Mouse (Mus musculus) frontal cortex, postnatal 36 days (tissue): Measurements from ENCODE around the gene Ablim1.

ENCODE experiments used
- DNase-seq, 2 experiments: peaks; one replicate each; pipeline ENCODE4 v3.0.0; 2022; ENCODE audit warnings: low spot score in 2 of 2

Gene Ablim1

DNA sequence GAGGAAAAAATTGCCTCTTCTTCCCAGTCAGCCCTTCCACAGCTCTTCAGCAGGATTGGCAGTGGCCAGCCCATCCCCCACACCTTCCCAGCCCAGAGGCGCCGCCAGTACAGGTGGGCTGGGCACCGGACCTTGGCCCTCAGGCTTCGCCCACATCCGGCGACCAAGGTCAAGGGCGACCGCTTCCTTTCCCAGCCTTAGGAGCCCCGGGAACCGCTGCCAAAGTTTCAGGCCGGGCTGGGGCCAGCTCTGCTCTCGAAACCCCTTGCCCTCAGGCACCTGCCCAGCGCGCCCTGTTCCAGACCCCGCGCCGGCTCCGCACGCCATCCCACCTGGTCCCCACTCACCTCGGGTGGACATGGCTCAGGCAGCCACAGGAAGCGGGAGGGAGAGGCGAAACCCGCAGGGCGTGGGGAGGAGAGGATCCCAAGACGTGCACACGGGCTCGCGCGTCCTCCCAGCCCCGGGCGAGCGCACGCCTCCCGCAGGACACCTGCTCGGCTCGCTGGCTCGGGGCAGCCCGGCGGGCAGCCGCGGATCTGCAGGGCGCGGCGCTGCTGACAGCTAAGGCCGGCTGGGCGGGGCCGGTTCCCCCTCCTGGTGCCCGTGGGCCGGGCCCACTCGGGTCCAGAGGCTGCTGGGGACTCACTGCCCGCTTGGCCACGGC lies at the start of gene Ablim1:
Gene Ablim1 (minus strand): TSS at position 574 of the 667 bp plus-strand sequence.
- peak; percentile 52 to 65 for DNase-seq

DNA sequence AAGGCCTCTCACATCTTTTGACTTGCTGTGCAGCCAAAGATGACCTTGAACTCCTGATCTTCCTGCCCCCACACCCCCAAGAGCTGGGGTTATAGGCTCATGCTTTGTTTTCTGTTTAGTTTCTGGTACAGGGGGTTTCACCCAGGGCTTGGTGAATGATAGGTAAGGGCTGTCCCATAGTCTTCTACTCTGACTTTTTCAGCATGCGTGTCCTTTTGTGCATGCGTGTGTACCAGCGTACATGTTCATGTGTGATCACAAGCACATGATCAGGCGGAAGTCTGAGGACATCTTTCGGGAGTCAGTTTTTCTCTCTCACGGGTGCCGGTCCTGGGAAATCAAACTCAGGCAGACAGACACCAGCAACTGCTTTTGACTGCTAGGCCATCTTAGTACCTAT lies 48.8 kb upstream of the Ablim1 start:
- no peak for DNase-seq

DNA sequence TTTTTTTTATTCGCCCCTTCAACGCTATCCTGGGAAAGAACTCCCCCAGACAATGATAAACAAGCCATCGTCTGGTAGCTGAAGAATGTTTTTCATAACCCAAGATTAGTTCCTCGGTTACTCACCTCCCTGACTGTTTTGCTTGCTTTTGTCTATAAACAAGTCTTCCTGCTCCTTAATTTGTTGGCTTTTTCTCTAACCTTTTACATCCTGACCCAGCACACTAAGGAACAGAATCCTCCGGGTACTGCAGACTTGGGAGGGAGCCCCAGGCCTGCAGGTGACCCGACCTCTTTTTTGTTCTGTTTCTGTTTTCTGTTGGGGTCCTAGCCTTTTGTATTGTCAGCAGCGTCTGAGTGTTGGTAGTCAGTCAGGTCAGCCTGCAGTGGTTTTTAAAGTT lies 48.4 kb upstream of the Ablim1 start:
- DNase-seq = no peak

DNA sequence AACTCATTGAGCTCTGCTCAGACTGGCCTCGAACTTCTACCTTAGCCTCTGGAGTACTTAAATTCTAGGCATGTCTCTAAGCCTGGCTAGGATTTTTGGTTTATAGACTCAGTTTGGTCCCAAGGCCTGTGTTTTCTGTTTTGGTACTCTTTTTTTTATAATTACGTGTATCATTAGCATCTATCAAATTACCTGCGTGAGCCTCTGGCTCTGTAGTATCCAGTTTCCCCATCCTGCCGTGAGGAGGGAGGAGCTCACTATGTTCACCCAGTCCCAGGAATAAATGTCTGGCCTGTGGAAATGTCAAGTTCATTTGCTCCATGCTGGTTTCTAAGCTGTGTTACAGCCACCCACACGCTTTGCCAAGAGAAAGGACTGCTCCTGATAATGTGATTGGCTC lies 47.9 kb upstream of the Ablim1 start:
- DNase-seq = no peak

DNA sequence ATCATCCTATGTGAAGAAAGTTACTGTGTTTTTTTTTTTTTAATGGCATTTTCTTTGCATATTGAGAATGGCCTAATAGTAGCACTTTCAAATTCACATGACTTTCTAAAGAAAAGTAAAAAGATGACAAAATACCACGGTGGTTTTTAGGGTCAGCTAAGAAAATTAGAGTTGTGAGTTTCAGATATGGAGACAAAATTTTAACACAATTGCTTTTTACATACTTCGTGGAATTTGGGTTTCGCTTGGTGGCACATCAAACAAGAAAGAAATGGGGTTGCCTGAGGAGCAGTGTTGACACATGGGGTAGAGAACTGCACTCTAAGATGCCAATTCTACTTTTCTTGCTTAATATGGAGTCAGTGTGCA lies 47.2 kb upstream of the Ablim1 start:
- DNase-seq = no peak

DNA sequence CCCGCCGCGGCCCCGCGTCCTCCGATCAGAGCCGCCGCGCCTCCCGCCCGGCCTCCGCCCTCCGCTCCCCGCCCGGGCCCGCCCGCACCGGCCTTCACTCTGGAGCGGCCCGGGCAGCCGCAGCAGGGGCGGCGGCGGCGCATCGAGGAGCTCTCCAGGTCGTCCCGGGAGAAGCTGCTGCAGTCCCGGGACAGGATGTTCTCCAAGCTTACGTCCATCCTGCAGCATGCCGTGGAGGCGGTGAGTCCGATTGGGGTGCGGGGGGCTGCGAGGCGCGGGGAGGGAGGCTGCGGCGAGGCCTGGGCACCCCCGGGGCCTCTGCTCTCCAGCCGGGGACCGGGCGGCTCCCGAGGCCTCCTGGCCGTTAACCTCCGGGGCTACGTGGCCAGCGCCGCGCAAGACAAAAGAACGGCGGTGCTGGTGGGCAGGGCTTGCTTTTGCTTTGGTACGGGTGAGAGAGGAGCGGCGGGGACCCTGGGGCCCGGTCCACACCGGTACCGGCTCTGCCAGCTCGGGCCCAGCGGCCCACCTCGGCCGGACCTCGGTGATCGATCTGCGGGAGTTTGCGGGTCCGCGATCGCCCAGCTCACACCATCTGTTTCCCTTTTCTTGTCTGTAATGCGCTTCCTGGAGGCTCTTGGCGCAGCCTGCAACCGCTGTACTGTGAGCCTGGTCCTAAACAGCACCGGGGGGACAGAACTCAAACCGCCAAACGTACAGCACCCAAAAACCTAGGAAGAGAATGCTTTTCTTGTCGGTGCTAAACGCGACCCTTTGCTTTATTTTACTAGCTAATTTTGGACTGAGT lies 46.6 kb upstream of the Ablim1 start:
- peak; percentile 51 for DNase-seq

DNA sequence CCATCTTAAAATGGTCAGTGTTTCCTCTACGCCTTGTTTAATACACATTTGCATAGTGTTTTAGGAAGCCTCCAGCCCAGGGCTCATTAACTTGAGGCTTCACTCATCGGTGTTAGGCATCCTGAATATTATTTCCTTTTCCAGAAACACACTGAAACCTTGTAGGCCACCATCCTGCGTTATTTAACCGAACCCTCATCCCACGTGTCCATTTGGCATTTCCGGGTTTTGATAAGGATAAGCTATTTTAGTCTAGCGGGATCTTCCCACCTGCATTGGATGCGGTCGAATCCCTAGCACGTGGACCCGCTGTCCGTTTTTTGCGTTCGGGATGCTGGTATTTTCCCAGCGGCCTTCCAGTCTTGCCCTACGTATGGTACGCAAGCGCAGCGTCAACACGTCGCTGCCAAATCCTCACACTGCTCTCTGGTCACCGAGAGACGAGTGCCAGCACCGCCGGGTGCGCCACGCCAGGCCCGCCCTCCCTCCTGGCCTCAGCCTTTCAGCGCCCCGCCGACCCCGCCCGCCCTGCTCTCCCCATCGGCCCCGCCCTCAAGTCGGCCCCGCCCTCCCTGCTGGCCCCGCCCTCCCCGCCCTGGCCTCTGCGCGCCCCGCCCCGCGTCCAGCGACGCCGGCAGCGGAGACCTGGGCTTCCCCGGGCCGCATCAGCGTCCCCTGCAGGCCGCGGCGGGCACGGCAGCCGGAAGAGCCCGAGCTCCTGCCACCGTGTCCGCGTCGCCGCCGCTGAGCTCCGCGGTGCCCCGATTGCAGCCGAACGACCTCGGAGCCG lies 45.8 kb upstream of the Ablim1 start, which contains the start of gene Fam160b1:
Gene Fam160b1 (plus strand): TSS at position 340 of the 790 bp plus-strand sequence.
- peak; percentile 86 to 92 for DNase-seq

DNA sequence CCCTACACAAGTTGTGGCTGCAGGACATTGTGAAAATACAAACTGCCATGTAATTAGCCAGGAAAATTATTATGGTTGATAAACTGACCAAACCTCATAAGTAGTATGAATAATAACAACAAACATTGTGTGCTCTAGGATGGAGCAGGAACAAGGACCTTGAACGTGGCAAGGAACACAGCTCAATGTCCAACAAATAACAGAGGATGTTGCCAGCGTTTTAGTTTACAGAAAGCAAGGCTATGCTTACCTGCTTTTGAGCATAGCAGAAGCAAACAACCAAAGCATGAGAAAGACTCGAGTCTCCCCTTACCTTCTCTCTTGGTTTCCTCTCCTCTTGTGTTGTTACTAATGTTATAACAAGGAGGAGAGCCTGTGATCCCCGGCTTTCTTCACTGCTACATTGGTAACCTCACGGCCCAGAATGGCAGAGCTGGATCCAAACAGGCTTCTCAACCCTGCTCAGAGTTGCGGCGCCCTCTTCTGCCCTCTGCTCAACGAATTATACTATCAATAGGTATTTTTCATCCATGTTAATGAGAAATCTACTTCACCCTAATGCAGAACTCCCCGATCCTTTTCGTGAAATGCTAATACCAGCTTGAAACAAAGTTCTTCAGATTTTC lies 45.1 kb upstream of the Ablim1 start:
- no peak for DNase-seq

DNA sequence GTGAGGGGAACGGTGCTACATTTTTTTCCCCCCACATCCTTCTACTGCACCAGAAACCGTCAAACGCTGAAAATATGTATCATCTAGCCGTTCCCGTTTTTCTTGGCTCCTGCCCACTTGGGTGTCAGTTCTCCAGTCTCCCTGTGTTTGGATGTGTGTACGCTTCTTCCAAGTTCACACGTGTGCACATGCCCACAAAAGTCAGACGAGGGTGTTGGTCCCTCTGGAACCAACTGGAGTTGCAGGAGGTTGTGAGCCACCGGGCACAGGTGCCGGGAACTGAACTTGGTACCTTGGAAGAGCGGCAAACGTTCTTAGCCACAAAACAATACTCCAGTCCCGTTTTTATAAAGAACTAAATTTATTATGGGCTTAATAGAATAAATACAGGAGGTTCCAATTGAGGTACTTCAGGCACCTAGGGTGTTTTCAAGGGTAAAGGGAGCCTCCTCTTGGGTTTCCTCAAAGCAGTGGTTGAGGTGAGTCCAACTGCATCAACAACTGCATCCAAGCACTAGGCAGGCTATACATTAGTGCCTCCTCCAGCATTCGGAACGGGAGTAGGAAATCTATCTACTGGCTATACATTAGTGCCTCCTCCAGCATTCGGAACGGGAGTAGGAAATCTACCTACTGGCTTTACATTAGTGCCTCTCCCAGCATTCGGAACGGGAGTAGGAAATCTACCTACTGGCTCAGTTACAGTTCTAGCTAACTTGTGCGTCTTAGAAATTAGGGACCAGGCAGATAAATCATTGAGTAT lies 44.3 kb upstream of the Ablim1 start:
- no peak for DNase-seq

DNA sequence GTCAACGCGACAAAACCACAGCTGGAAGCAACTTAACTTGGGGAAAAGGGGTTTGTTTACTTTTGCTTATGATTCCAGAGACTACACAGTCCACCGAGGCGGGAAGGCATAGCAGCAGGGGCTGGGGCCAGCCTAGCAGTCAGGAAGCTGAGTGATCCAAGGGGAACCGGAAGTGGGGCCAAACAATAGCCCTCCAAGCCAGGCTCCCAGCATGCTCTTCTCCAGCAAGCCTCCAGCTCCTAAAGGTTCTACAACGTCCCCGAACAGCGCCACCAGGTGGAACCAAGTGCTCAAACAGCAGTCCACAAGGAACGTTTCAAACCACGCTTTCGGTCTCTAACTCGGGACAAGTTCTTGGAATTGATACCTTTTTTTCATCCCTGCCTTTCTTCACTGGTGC lies 43.6 kb upstream of the Ablim1 start:
- DNase-seq = peak in 1 of 2 experiments; percentile 61

DNA sequence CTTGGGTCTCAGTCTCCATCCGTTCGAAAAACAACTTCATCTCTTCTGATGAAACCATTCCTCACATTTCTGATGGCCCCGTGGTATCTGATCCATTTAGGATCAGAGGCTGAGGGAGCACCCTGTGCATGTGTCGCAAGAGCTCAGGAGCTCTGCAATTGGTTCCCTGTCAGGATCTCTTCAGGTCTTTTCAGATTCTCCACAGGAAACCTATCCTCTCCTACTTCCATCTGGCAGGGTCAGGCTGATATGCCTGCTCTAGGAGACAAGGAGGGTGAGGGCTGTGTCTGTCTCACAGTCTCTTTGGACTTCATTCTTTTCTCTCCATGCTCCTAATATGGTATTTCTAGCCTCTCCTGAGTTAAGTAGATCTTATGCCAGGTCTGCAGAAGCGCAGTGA lies 43.1 kb upstream of the Ablim1 start:
- no peak for DNase-seq

DNA sequence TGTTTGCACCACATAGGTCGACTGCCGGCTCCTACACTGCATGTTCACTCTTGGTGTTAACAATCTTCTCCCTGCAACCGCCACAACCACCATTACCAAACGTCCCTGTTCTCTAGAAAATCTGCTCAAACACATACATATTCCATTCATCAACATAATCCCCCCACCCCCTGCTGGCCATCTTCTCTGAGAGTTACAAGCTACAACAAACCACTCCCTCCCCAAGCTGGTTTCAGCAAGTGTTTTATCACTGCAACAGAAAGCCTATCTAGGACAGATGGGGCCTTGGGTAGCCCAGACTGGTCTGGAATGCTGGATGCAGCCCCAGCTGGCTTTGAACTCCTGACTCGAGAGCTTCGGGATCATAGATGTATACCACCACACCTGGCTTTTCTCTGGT lies 42.5 kb upstream of the Ablim1 start:
- no peak for DNase-seq

DNA sequence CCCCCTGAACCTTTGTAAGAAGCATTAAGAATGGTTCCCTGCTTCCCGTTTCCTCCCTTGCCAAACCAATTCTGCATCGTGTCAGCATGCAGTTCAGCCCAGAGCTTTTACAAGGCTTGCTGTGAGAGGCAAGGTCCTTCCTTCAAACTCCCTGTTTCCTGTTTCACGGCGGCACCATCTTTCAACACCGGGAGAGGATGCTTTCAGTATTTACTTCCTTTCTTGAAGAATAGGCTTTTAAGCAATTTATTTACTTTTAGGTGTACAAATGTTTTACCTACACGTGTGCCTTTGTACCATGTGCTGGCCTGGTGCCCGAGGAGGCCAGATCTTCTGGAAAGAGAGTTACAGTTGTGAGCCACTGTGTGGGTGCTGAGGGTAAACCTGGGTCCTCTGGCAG lies 41.6 kb upstream of the Ablim1 start:
- no peak for DNase-seq

DNA sequence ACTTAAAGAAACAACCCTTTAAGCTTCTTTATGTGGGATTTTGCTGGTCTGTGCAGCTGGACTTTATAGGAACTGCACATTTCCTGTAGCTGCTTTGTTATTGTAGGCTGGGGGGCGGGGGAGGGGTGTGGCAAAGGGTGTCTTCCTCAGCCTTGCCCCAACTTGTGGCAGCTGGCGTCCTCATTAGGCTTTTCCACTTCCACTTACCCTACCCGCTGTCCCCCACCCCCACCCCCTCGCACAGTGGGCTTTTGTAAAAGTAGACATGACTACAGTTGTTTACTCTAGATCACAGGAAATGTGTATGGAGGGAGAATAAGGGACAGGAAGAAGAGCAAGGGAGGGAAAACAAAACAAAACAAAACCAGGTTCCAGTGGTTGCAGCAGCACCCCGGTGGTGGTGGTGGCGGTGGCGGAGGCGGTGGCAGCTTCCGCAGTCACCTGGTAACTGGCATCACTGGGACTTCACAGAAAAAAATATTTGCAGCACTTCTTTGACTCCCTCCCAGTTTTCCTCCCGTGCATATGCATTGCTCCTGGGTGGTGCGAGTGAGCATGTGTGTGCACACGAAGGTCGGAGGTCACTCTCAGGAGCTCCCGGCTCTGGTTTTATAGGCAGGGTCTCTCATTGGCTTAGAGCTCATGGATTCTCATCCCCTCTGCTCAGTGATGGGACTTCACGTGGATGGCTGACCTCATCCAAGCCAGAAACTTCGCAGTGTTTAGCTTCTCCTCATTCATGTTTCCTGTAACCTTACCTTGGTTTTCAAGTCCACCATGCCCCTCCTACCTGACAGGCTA lies 40.9 kb upstream of the Ablim1 start:
- DNase-seq = no peak

DNA sequence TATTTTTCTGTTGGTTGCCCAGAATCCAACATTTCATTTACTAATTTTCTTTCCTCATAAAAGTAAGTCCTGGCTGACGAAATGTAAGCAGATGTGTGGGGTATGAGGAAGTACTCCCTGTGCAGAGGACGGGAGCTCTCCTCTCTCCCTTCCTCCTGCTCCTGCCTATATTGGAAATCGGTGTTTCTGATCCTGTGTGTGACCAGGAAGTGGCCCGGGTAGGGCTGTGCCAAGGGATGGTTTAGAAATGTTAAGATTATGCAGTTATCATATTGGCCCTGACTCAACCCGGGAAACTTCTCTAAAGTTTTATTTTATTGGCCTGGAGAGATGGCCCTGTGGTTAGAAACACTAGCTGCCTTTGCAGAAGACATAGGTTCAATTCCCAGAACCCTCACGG lies 40.0 kb upstream of the Ablim1 start:
- no peak for DNase-seq

DNA sequence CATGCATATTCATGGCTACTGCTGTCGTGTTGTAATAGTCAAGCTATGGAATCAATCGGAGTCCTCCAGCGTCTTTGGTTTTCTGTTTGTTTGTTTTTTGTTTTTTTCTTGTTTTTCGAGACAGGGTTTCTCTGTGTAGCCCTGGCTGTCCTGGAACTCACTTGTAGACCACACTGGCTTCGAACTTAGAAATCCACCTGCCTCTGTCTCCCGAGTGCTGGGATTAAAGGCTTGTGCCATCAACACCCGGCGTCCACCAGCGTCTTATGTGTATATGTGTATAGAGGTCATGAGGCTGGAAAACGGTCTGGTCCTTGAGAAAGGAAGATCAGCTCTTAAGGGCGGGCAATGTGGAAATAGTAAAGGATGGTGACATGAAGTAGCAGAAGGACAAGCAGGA lies 39.3 kb upstream of the Ablim1 start:
- no peak for DNase-seq

DNA sequence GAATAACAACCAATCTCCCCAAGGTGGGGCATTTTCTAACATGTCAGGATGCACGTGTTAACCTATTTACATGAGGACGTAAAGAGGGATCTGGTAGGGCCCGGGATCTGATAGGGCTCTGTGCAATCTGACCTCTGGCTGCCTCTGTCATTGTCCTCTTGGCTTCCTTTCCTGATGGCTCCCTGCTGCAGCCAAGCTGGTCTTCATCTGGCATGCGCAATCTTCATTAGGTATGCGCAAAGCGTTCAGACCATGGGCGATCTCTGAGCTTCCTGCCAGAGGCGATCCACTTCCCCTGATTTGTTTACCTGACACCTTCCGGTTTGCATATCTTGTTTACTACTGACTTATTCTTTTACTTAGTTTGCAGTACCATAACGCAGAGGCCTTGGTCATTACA lies 38.5 kb upstream of the Ablim1 start:
- no peak for DNase-seq

DNA sequence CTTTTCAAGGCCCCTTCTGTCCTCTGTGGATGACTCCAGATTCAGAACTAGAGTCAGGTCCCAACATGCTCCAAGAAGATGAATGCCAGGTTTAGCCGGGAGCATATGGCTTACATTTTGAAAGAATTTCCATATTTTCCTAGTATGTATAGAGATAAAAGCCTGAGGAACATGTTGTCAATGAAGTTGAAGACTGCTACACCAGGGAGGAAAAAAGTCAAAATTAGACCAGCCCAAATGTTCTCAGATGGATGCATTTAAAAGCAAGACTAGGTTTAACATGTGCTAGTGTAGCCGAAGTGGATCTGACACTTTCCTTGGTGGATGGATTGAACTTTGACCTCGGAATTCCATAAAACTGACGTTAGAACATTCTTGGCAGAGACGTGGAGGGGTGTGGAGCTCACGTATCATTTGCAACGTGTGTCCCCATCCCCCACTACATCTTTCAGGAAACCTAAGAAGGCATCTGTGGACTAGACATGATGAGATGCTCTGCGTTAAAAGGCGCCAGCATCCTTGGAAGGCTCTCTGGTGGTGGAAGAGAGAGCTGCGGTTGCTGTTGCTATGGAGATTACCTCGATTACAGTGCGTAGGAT lies 37.7 kb upstream of the Ablim1 start:
- peak in 1 of 2 experiments; percentile 56 for DNase-seq

DNA sequence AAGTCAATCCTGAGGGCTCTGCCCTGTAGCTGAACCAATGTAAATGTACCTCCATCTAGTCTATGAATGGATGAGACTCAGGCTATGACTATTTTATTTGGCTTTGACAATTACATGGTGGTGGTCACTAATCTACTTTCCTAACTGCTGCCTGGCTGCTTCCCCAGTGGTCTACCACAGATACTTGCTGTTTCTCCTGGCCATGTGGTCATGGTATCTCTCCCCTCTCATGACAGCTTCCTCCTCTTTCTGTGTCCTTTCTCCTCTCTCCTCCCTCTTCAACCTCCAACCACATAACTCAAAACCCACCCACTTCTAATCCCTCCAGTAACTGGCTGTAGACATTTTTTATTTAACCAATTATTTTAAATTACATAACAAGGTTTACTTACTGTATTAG lies 34.4 kb upstream of the Ablim1 start:
- DNase-seq = no peak

DNA sequence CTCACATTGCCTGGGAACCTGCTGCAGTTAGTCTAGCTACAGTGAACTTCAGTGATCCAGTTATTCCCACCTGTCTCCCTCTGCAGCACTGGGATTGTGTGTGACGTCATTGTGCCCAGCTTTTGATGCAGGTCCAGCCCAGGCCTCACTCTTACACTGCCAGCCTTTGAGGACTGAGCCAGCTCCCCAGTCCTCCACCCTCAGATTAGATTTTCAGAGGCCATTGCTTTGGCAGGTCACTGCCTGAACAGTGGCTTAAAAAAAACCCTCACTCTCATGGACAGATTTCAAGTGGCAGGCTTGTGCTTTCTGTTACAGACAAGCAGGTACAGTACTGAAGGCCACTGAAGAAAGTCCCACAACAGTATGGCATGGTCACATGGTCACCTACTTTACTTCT lies 30.0 kb upstream of the Ablim1 start:
- no peak for DNase-seq
